Mouse (Mus musculus) adrenal gland, postnatal 25 days (tissue): ENCODE data around the gene Rps9. TPM values are rescaled to one million over a fixed set of nuclear protein-coding genes. Genes with fewer than 3 reads are reported as not detected.
A peak's percentile ranks its signal among the peaks of the same experiment; 100 is the strongest.

Experiments
- DNase-seq: peaks from one replicate; pipeline ENCODE4 v3.0.0; 2021; ENCODE audit warnings: mixed read lengths
- long read RNA-seq: library from polyadenylated mRNA; stranded (forward); transcript quantifications from one replicate; pipeline ENCODE4 v2.0.0, GENCODE M21; 2021
- total RNA-seq: library from RNA; stranded (reverse); gene quantifications from 2 replicates; pipeline ENCODE4 v1.2.3, GENCODE M21; 2021

Gene Rps9
- total RNA-seq, result 939 and 948 TPM in 2 replicates
- long read RNA-seq, transcript Rps9-201 (5 exons, 751 nt), result major isoform, 238 of 274 reads
- long read RNA-seq, transcript Rps9-204 (4 exons, 914 nt), result minor isoform, 12 of 274 reads
- long read RNA-seq, partial matches to known transcripts, result 5 of 274 reads
- long read RNA-seq, other reads (novel, unspliced or antisense), result 14 of 274 reads

- DNase-seq, result peak; percentile 92
These were observed at the start of gene Rps9 for GRCm38 (mm10) chr7:3703879-3704441. Gene Rps9 (plus strand): TSS chr7:3703993.

DNA sequence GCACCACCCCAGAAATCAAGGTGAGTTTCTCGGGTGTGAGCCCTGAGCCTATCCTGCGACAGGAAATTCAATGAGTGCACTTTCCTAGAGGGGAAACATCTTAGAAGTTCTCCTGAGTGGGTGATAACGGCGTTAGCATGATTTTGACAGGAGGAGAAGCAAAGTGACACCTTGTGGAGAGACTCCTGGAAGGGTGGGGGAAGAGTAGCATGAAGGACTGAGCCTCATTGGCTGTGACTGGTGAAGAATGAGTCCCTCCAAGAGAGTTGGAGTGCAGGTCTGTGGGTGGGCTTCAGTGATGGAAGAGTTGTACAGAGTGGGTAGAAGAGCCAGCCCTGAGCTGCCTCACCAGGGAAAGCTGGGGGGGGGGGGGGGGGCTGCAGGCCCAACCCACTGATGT, 46.8 kb upstream of the Rps9 start:
- no peak for DNase-seq

DNA sequence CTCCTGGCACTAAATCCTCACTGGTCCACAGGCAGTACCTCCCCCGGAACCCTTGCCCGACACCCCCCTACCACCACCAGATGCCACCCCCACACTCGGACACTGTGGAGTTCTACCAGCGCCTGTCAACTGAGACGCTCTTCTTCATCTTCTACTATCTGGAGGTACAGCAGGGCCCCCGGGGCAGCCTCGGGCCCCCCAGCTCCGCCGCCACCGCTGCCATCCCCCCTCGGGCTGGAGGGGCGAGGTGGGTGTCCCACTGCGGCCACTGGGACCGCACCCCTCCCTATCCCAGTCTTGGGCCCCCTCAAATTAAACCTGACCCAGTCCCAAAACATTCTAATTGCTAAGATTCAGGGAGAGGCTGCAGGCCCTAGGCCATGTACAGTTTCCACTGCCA, 45.2 kb upstream of the Rps9 start:
- DNase-seq, result no peak

DNA sequence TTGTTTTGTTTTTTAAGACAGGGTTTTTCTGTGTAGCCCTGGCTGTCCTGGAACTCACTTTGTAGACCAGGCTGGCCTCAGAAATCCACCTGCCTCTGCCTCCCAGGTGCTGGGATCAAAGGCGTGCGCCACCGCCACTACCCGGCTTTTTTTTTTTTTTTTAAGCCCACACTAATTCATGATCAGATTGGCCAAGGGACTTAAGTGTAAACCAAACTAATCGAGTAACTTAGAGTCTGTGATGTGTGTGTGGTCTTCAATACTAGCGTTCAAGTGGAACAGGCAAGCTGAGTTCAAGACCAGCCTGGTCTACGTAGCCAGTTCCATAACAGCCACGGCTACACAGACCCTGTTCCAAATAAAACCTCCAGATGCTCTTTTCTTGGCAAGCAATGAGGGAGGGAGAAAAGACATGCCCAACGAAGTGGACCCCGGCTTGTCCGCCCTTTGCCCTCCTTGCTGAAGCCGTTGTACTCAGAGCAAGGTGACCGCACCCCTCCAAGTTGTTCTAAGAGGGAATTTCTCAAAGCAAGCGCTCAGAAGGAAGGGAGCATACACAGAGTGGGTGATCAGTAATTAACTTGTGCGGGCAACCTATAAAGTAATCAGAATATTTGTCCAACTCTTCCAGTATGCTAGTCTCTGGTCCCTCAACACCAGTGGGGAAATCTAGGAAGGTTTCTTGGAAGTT, 39.1 kb upstream of the Rps9 start:
- no peak for DNase-seq

DNA sequence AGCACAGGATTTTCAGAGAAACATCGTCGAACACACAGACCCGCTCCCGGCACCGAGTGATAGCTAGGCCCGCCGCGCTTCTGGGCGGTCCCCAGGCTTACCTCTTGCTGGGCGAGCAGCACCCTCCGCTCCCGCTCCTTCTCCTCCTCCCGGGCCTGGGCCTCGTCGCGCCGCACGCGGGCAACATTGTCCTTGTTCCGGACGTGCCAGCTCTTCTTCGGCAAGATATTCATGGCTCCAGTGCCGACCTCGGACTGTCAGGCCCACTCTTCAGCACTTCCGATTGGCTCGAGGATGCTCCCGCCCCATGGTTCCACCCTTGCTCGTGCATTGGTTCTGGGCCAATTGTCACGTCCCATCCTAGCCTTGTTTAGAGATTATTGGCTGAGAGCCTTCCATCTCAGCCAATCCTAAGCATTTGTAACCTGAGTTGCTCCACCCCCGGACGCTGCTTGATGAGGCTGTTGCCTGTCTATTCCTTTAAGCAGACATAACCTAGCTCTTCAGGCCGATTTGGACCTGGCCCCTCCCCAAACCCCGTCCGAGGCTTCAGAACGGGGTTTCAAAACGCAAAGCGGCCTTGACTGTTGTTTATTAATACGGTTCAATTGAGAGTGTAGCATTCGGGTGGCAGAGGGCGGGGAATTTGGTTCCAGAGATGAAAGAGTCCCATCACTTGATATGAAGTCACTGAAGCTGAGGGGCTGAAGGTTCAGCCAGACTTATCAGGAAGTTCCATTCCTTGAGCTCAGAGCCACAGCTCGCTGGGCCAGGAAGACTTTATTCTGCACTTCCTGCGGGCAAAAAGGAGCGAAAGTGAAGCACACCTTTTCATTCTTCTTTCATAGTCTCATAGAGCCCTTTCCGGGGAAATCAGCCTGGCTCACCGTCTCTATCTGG, 38.3 kb upstream of the Rps9 start, which contains the start of gene Leng1:
Gene Leng1, minus strand, starts transcription at position 626 of the 900 bp plus-strand sequence.
- DNase-seq, result peak; percentile 95

GRCm38 (mm10) chr7:3666921-3667391, 36.8 kb upstream of the Rps9 start:
- DNase-seq, result no peak

- peak; percentile 85 for DNase-seq
These were observed 29.1 kb upstream of the Rps9 start for GRCm38 (mm10) chr7:3674507-3675227.

GRCm38 (mm10) chr7:3675228-3675548, 28.6 kb upstream of the Rps9 start:
- no peak for DNase-seq

DNA sequence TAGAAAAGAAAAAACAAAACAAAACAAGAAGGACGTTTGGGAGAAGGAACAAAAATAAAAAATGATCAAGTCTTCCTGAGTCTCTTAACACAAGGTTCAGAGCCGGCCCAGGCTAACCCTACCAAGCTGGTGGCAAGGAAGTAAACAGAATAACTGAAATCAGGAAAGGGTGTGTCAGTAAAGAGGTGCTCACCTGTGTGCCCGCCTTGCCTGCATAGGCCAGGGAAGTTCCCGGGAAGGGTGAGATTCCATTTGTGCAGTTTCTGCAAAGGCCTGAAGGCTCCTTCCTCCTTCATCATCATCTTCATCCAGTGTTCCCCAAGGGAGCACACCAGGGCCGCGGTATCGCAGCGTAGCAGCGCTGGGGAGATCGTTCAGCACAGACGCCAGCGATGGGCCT, 27.4 kb upstream of the Rps9 start:
- DNase-seq, result no peak

DNA sequence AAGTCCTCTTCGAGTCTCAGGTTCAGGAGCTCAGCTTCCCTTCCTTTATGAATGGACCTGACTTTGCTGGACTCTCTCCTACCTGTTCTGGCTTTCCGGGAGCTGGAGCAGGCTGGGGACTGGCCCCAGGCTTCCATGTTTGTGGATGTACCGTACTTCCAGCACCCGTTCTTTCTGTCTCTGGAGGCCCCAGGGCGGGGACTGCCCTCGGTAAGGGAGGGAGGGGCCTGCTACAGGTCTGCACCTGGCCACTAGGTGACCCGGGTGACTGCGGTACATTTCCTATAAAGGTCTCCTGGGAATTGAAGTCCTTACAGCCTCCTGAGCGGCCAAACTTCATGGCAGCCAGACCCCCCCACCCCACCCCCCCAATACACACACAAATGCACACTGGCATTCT, 26.5 kb upstream of the Rps9 start, which contains the start of gene Tmc4:
Gene Tmc4, minus strand, starts transcription at position 212 of the 400 bp plus-strand sequence.
- DNase-seq, result no peak

- no peak for DNase-seq
These were observed 19.8 kb upstream of the Rps9 start for GRCm38 (mm10) chr7:3683908-3684550.

DNA sequence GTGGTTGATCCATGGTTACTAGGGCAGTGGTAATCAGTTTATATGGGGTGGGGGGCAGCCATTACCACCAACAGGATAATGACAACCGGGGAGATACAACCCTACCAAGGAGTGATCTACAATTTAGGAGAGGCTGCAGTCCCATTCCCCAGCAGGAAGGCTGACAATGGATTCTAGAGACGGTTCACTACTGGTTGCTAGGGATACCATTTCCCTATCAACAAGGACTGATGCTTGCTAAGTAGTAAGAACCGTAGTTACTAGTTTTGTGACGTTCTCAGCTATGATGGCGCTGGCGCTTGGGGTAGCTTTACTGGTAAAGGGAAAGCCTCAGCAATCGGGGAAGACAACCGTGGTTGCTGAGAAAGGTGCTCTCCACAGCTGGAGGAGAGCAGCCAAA, 19.1 kb upstream of the Rps9 start:
- no peak for DNase-seq

- no peak for DNase-seq
These were observed 18.2 kb upstream of the Rps9 start for GRCm38 (mm10) chr7:3685400-3686187.

- no peak for DNase-seq
These were observed 11.9 kb upstream of the Rps9 start for GRCm38 (mm10) chr7:3691919-3692318.

DNA sequence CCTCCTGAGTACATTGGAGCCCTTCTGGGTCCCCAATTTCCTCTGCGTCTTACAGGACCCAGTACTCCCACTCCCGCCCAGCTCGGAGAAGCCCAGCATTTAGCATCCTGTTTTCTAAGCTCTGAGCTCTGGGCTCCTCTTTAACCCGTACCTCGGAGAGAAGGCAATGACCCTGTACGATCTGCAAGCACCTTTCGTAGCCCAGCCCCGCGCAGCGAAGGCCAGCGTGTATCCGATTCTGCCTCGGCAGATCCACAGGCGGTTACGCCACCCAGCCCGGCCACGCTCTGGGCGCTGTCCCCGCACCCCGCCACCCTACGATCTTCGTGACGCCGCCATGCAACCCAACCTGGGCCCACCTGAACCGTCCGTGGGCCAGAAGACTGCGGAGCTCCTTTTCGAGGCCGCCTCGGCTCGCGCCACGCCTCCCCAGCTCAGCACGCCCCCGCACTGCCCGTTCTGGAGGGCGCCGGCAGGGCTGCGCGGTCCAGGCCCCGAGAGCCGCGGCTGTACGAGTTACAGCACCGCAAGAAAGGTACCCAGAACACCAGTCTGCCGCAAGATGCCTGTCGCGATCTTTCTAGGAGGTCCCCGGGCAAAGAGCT, 11.3 kb upstream of the Rps9 start, which contains the start of gene Tsen34:
Gene Tsen34, plus strand, starts transcription at position 482 of the 605 bp plus-strand sequence.
- DNase-seq, result no peak

DNA sequence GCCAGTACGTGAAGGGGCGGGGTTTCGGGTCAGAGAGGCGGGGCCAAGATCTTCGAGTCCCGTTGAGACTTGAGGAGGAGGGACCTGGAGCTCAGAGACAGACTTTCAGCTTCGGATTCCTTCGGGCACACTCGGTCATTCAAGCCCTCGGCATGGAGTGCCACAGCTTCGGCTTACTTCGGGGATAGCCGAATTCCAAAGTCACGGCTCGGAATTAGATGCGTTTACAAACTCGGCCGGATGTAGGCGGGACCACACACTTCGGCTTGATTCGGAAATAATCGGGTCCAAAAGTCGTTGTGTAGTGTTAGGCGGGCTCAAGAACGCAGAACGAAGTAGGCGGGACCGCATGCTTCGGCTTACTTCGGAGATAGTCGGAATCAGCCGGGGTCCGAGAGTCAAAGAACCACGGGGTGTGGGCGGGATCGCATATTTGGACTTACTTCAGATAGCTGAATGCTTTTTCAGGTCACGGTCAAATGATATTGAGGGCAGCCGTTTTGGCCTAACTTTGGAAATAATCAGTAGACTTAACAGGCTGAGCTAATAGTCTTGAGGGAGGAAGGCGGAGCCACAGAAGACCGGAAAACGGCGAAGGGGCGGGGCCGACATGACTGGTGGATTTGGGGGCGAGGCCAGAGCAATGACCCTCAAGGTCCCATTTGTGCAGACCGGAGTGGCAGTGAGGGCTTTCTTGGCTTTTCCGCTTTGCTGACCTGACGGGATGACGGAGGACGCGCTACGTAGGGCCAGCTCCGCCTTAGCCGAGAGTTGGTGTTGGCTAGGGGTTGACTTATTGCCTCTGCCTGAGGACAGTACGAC, 10.6 kb upstream of the Rps9 start, which contains the start of gene Mboat7:
Gene Mboat7, minus strand, starts transcription at position 537 of the 822 bp plus-strand sequence.
- DNase-seq, result peak; percentile 94

DNA sequence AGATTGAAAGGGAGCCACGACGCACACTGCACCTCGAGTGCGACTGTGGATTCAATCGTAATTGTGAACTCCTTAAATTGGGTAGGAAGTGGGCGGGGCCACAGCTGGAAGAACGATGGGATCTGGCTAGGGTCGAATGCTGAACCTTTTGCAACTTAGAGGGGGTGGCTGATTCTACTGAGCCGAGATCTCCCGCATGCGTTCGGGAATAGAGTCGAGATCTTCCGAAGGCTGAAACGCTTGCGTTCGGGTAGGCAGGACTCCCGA, 10.1 kb upstream of the Rps9 start:
- DNase-seq, result no peak

GRCm38 (mm10) chr7:3694076-3694948, 9.5 kb upstream of the Rps9 start:
- peak; percentile 70 for DNase-seq
